Mouse (Mus musculus) hindbrain, embryonic 11.5 days (tissue): ENCODE data around the gene Spout1. TPM values are rescaled to one million over a fixed set of nuclear protein-coding genes. Genes with fewer than 3 reads are reported as not detected.
"Not testable (repeated sequence)": the region's sequence is repeated elsewhere in the genome, so short reads cannot be mapped to it uniquely, and the experiment has no call there.

ENCODE experiments used
- ATAC-seq: fragments of 200-750 bp; cut with Nextera tagmentation; 2 replicates; pipeline ENCODE4 v1.8.0; 2017; ENCODE audit warnings: mild to moderate bottlenecking, moderate TSS enrichment, moderate library complexity; ENCODE audit not compliant: low FRiP score
- DNase-seq: peaks from one replicate; pipeline ENCODE4 v3.0.0-alpha.2; 2015; ENCODE audit warnings: low spot score
- H3K27ac ChIP-seq: fragments of 300-500 bp; sonication (generic); 2 replicates; pipeline ENCODE4 v1.5.1; 2014; ENCODE audit warnings: mild to moderate bottlenecking, low read depth, low read length
- H3K27me3 ChIP-seq: fragments of 300-500 bp; sonication (generic); 2 replicates; pipeline ENCODE4 v1.6.1; 2014; ENCODE audit warnings: mild to moderate bottlenecking, low read length, moderate library complexity, mixed read lengths; ENCODE audit not compliant: control insufficient read depth, insufficient read depth
- H3K36me3 ChIP-seq: fragments of 300-500 bp; sonication (generic); 2 replicates; pipeline ENCODE4 v1.6.1; 2014; ENCODE audit warnings: mild to moderate bottlenecking, low read length, moderate library complexity, mixed read lengths; ENCODE audit not compliant: control insufficient read depth, insufficient read depth
- H3K4me1 ChIP-seq: fragments of 300-500 bp; sonication (generic); replicated peaks from 2 replicates; pipeline ENCODE4 v1.6.1; 2014; ENCODE audit warnings: low read length, mixed read lengths; ENCODE audit not compliant: control insufficient read depth, insufficient read depth
- H3K4me2 ChIP-seq: fragments of 300-500 bp; sonication (generic); replicated peaks from 2 replicates; pipeline ENCODE4 v1.6.1; 2014; ENCODE audit warnings: mild to moderate bottlenecking, low read depth, low read length
- H3K4me3 ChIP-seq: fragments of 300-500 bp; sonication (generic); 2 replicates; pipeline ENCODE4 v1.5.1; 2014; ENCODE audit warnings: low read depth, low read length
- H3K9ac ChIP-seq: fragments of 300-500 bp; sonication (generic); 2 replicates; pipeline ENCODE4 v1.6.1; 2014; ENCODE audit warnings: low read depth, low read length
- H3K9me3 ChIP-seq: fragments of 300-500 bp; sonication (generic); 2 replicates; pipeline ENCODE4 v1.6.1; 2016; ENCODE audit warnings: low read length; ENCODE audit not compliant: control insufficient read depth
- WGBS: fragments of 180-500 bp; shearing (Covaris S2); extraction: QIAGEN DNeasy Blood & Tissue Kit; methylation state at CpG from one replicate; pipeline ENCODE4 v1.1.7; 2014; 5-methylcytosine and 5-hydroxymethylcytosine counted together
- polyA plus RNA-seq: library from polyadenylated mRNA; unstranded; fragments of >200 nt; fragmentation: Nextera tagmentation; extraction: Ambion mirVana; gene quantifications from 2 replicates; pipeline ENCODE4 v1.2.1, GENCODE M21; 2014

The Spout1 gene
- polyA plus RNA-seq, 1 experiment from 2014 or later: 62.1 TPM

DNA sequence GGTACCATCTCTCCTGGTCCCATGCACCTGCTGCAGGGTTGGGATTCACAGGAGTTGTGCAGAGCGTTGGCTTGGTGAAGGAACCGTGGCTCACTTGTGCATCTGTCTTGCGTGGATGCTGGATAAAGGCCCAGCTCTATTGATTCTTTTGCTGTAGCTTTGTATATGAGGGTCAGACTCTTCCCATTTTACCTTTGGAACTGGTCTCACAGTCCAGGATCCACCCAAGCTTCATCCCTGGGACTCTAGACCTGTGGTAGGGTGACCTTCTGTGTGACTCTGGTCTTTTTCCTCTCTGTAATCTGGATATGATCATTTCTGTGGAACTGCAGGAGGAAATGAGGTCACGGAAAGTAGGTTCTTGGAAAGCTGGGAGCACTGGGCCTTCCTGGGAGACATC is 33.8 kb downstream of the Spout1 start:
- H3K9me3 ChIP-seq: no peaks in the 10 kb centered on the region
- no peaks in the 10 kb centered on the region for H3K4me1 ChIP-seq
- ATAC-seq: no peak
- H3K4me3 ChIP-seq: no peak overlapping the region
- H3K9ac ChIP-seq: no peak overlapping the region
- WGBS: 94% methylated on average over 4 of the region's 4 CpGs
- no peak overlapping the region for H3K27ac ChIP-seq
- no peaks in the 10 kb centered on the region for H3K27me3 ChIP-seq
- no peak overlapping the region for H3K4me2 ChIP-seq
- H3K36me3 ChIP-seq: peaks cover 16% of the 10 kb centered on the region
- DNase-seq: no peak

DNA sequence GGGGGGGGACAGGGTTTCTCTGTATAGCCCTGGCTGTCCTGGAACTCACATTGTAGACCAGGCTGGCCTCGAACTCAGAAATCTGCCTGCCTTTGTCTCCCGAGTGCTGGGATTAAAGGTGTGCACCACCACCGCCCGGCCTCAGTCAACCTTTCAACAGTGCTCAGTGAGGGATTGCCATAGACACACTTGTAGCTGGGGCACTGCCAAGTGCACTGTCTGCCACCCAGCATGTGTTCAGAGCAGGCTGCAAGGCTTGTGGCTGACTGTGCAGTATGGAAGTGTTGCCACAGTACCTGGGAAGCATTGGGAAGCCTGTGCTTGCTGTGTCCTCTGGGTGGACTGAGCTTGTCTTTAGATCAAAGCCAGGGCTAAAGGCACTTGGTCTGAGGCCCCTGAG is 38.2 kb downstream of the Spout1 start:
- not testable (repeated sequence) for H3K36me3 ChIP-seq, H3K4me1 ChIP-seq, H3K4me3 ChIP-seq, H3K9me3 ChIP-seq, H3K4me2 ChIP-seq, DNase-seq, H3K9ac ChIP-seq, H3K27ac ChIP-seq, H3K27me3 ChIP-seq, ATAC-seq
- WGBS: 89% methylated on average over 4 of the region's 4 CpGs

DNA sequence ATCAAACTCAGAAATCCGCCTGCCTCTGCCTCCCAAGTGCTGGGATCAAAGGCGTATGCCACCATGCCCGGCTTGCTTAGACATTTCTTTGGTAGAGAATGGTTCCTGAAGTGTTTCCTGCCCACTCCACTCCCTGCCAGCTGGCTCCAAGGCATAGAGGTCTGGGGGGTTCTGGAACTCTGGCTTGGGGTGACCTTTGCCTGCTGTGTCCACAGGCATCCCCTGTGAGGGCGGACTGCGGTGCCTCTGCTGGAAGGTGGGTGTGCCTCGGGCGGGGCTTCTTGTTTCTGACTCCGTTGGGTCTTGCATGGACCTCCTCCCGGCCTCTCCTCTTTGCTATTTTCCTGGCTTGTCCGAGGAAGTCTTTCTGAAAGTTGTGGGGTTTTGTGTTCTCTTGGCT is 41.8 kb downstream of the Spout1 start:
- Histone ChIP-seq H3K4me1 (peaks cover 6% of the 10 kb centered on the region; the same call in 1 of the 2 replicates), H3K27me3 (no peaks in the 10 kb centered on the region), H3K36me3 (peaks cover 5% of the 10 kb centered on the region; the same call in 1 of the 2 replicates), H3K9ac (no peak overlapping the region), H3K4me2 (no peak overlapping the region), H3K4me3 (no peak overlapping the region), H3K9me3 (no peaks in the 10 kb centered on the region), H3K27ac (no peak overlapping the region)
- 84% methylated on average over 10 of the region's 10 CpGs for WGBS
- no peak for DNase-seq
- no peak for ATAC-seq

- H3K4me2 ChIP-seq: peak overlapping the region; percentile 89
- H3K4me3 ChIP-seq: peak overlapping the region; percentile 83
- no peak overlapping the region; the same call in 1 of the 2 replicates for H3K27ac ChIP-seq
- H3K4me1 ChIP-seq: peaks cover 6% of the 10 kb centered on the region; the same call in 1 of the 2 replicates
- no peaks in the 10 kb centered on the region for H3K27me3 ChIP-seq
- no peak for ATAC-seq
- peak overlapping the region; percentile 78 for H3K9ac ChIP-seq
- DNase-seq: no peak
- no peaks in the 10 kb centered on the region for H3K9me3 ChIP-seq
- 60% methylated on average over 10 of the region's 10 CpGs for WGBS
- peaks cover 2% of the 10 kb centered on the region; the same call in 1 of the 2 replicates for H3K36me3 ChIP-seq
Measured at GRCm38 (mm10) chr2:30134928-30135620, 43.2 kb downstream of the Spout1 start.

DNA sequence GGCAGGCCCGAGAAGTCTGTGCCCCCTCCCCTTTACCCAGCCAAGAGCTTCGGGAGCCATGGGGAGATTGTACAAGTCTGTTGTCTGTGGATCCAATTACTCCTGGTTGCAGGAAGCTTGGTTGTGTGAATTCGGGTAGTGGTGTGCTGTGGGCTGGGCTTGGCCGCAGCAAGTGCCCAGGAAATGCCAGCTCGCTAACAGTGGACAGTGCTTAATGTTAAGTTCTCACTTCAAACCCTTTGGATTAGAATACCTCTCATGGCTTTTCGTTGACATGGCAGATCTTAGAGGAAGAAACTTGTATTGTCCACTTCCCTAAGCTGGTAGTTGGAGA is 43.9 kb downstream of the Spout1 start:
- H3K27me3 ChIP-seq: no peaks in the 10 kb centered on the region
- peaks cover 6% of the 10 kb centered on the region; the same call in 1 of the 2 replicates for H3K4me1 ChIP-seq
- peak overlapping the region; percentile 83 for H3K4me3 ChIP-seq
- 0 out of 2 replicates have a peak, but pooled peaks have one; percentile 7 for ATAC-seq
- peak overlapping the region; percentile 89 for H3K4me2 ChIP-seq
- DNase-seq: no peak
- H3K9ac ChIP-seq: peak overlapping the region; percentile 78
- 32% methylated on average over 6 of the region's 6 CpGs for WGBS
- peak overlapping the region; percentile 64 for H3K27ac ChIP-seq
- H3K9me3 ChIP-seq: no peaks in the 10 kb centered on the region
- peaks cover 2% of the 10 kb centered on the region; the same call in 1 of the 2 replicates for H3K36me3 ChIP-seq

GRCm38 (mm10) chr2:30133613-30134377 is 44.5 kb downstream of the Spout1 start, which contains the start of gene Tbc1d13:
Tbc1d13 (plus strand) TSS chr2:30133746.
- Histone ChIP-seq H3K36me3 (peaks cover 2% of the 10 kb centered on the region; the same call in 1 of the 2 replicates), H3K27me3 (no peaks in the 10 kb centered on the region), H3K4me3 (peak within 1 kb of the TSS; percentile 83), H3K4me2 (peak within 1 kb of the TSS; percentile 89), H3K9ac (peak within 1 kb of the TSS; percentile 78), H3K9me3 (no peaks in the 10 kb centered on the region), H3K4me1 (peaks cover 6% of the 10 kb centered on the region; the same call in 1 of the 2 replicates), H3K27ac (peak within 1 kb of the TSS; percentile 64)
- WGBS: under 1% methylated on average over 43 of the region's 46 CpGs
- ATAC-seq (peak; percentile 91), DNase-seq (peak; percentile 97)

- H3K27ac ChIP-seq: no peak overlapping the region
Measured at GRCm38 (mm10) chr2:30132801-30133612, 45.3 kb downstream of the Spout1 start.

DNA sequence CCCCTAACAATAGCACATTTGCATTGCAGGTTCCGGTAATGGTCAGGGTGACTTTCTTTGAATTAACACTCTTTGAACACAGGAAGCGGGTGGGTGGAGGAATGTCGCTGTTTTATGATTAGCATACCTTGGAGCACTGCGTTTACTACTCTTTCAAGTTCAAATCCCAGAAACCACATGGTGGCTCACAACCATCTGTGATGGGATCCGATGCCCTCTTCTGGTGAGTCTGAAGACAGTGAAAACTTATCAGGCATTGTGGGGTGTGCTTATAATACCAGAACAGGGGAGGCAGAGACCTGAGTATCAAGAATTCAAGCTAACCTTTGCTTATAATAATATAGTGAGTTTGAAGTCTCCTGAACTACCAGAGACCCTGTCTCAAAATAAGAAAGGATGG is 47.0 kb downstream of the Spout1 start:
- H3K4me1 ChIP-seq, H3K9ac ChIP-seq, H3K4me2 ChIP-seq, H3K36me3 ChIP-seq, DNase-seq, ATAC-seq, H3K4me3 ChIP-seq, H3K27ac ChIP-seq, H3K9me3 ChIP-seq, H3K27me3 ChIP-seq: not testable (repeated sequence)
- WGBS: 61% methylated on average over 5 of the region's 5 CpGs

More at GRCm38 (mm10) chr2:30132801-30133612, 45.3 kb downstream of the Spout1 start:
- 29% methylated on average over 16 of the region's 16 CpGs for WGBS
- H3K4me1 ChIP-seq: peaks cover 6% of the 10 kb centered on the region; the same call in 1 of the 2 replicates
- H3K4me2 ChIP-seq: peak overlapping the region; percentile 89
- ATAC-seq: peak; percentile 58
- H3K9me3 ChIP-seq: no peaks in the 10 kb centered on the region
- H3K27me3 ChIP-seq: no peaks in the 10 kb centered on the region
- no peak for DNase-seq
- peak overlapping the region; percentile 83 for H3K4me3 ChIP-seq
- H3K36me3 ChIP-seq: peaks cover 2% of the 10 kb centered on the region; the same call in 1 of the 2 replicates
- peak overlapping the region; percentile 38 for H3K9ac ChIP-seq
